Mouse (Mus musculus) limb, embryonic 10.5 days (tissue): ENCODE measurements around the gene Mtor. TPM values are rescaled to one million over a fixed set of nuclear protein-coding genes. Genes with fewer than 3 reads are reported as not detected.
A peak's percentile ranks its signal among the peaks of the same experiment; 100 is the strongest.

Experiments
- DNase-seq: peaks from one replicate; pipeline ENCODE4 v3.0.0-alpha.2; 2017; ENCODE audit warnings: low spot score
- H3K27ac ChIP-seq: fragments of 300-500 bp; sonication (generic); 2 replicates; pipeline ENCODE4 v1.5.1; 2016; ENCODE audit warnings: mild to moderate bottlenecking
- H3K27me3 ChIP-seq: fragments of 300-500 bp; sonication (generic); 2 replicates; pipeline ENCODE4 v1.6.1; 2016; ENCODE audit warnings: low read depth, mild to moderate bottlenecking; ENCODE audit not compliant: poor library complexity, severe bottlenecking
- H3K36me3 ChIP-seq: fragments of 300-500 bp; sonication (generic); 2 replicates; pipeline ENCODE4 v1.6.1; 2016; ENCODE audit warnings: mild to moderate bottlenecking, moderate library complexity
- H3K4me1 ChIP-seq: fragments of 300-500 bp; sonication (generic); 2 replicates; pipeline ENCODE4 v1.6.1; 2016
- H3K4me3 ChIP-seq: fragments of 300-500 bp; sonication (generic); 2 replicates; pipeline ENCODE4 v1.5.1; 2016; ENCODE audit warnings: mild to moderate bottlenecking, moderate library complexity
- H3K9me3 ChIP-seq: fragments of 300-500 bp; sonication (generic); replicated peaks from 2 replicates; pipeline ENCODE4 v1.6.1; 2016; ENCODE audit warnings: mild to moderate bottlenecking
- WGBS: fragments of 180-500 bp; shearing (Covaris S2); methylation state at CpG from one replicate; pipeline ENCODE4 v1.1.7; 2016; 5-methylcytosine and 5-hydroxymethylcytosine counted together
- polyA plus RNA-seq: library from polyadenylated mRNA; unstranded; fragments of >200 nt; fragmentation: Nextera tagmentation; extraction: Ambion mirVana; gene quantifications from 2 replicates; pipeline ENCODE4 v1.2.1, GENCODE M21; 2016

Mtor gene
- polyA plus RNA-seq, 1 experiment from 2014 or later: 22.3 TPM

- H3K4me3 ChIP-seq: no peak overlapping the region
- DNase-seq: no peak
- H3K27ac ChIP-seq: no peak overlapping the region
- H3K4me1 ChIP-seq: no peaks in the 10 kb centered on the region; the same call in 1 of the 2 replicates
- H3K36me3 ChIP-seq: peaks cover 37% of the 10 kb centered on the region
- H3K27me3 ChIP-seq: no peaks in the 10 kb centered on the region
- no peaks in the 10 kb centered on the region; the same call in 1 of the 2 replicates for H3K9me3 ChIP-seq
- WGBS: 86% methylated on average over 4 of the region's 4 CpGs
Observed at GRCm38 (mm10) chr4:148601871-148602270, 153.5 kb downstream of the Mtor start.

GRCm38 (mm10) chr4:148602357-148603120 lies 154.1 kb downstream of the Mtor start, which contains the start of gene Masp2:
Masp2 (plus strand) TSS chr4:148602554.
- 95% methylated on average over 14 of the region's 14 CpGs for WGBS
- Histone ChIP-seq H3K4me3 (no peak within 1 kb of the TSS), H3K4me1 (no peaks in the 10 kb centered on the region; the same call in 1 of the 2 replicates), H3K27me3 (no peaks in the 10 kb centered on the region), H3K27ac (no peak within 1 kb of the TSS), H3K36me3 (peaks cover 35% of the 10 kb centered on the region), H3K9me3 (no peaks in the 10 kb centered on the region; the same call in 1 of the 2 replicates)
- DNase-seq: no peak

DNA sequence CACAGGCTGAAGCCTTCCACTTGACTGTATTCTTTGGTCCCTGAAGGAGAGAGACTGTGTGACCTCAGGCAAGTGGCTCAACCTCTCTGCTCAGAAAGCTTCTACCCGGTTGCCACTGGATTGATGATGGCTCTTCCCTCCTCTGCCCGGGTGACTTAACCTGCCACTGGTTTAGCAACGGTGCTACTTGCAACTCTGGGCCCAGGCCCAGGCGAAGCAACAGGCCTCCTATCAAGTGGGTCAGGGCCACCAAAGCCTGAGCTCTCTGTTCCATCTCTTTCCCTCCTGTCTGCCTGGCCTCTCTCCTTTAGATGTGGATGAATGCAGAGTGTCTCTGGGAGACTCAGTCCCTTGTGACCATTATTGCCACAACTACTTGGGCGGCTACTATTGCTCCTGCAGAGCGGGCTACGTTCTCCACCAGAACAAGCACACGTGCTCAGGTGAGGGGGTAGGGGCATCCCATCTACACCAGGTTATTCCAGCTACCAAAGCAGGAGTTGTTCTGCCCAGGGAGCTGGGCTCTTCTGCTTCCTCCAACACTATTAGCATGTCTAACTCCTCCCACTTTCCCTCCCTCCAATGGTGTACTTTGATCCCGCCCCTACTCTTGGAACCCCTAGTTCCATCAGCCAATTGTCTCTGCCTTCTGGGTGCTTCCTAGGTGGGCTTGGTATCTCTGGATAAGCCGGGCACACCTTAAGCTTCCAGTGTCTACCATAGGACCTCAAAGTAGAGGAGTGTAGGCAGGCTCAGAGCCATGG lies 155.1 kb downstream of the Mtor start:
- H3K27me3 ChIP-seq: no peaks in the 10 kb centered on the region
- H3K9me3 ChIP-seq: no peaks in the 10 kb centered on the region; the same call in 1 of the 2 replicates
- H3K27ac ChIP-seq: no peak overlapping the region
- no peaks in the 10 kb centered on the region; the same call in 1 of the 2 replicates for H3K4me1 ChIP-seq
- no peak overlapping the region for H3K4me3 ChIP-seq
- peaks cover 31% of the 10 kb centered on the region for H3K36me3 ChIP-seq
- no peak for DNase-seq
- WGBS: 69% methylated on average over 10 of the region's 10 CpGs

DNA sequence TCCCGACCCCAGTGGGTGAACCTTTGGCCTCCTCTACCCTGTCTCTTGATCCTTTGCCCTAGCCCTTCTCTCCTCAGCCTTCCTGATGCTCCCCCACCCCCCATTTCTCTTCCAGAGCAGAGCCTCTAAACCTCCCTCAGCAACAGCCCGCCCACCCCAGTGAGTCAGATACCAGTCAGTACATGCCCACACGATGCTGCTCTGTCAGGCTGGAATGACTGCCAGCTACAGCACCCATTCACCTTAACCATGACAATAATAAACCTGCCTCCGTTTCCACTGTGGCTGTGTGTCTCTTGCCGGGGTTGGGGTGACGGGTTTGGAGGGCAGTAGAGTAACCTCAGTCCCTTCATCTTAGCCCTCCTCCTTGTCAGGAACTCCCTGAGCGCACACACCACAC lies 155.7 kb downstream of the Mtor start:
- Histone ChIP-seq H3K36me3 (peaks cover 28% of the 10 kb centered on the region), H3K27me3 (no peaks in the 10 kb centered on the region), H3K9me3 (no peaks in the 10 kb centered on the region), H3K4me1 (no peaks in the 10 kb centered on the region; the same call in 1 of the 2 replicates), H3K27ac (no peak overlapping the region), H3K4me3 (no peak overlapping the region)
- DNase-seq: peak; percentile 29
- 74% methylated on average over 7 of the region's 7 CpGs for WGBS

GRCm38 (mm10) chr4:148604541-148605165 lies 156.2 kb downstream of the Mtor start:
- Histone ChIP-seq H3K36me3 (peaks cover 28% of the 10 kb centered on the region), H3K4me3 (no peak overlapping the region), H3K9me3 (no peaks in the 10 kb centered on the region), H3K27ac (no peak overlapping the region), H3K27me3 (no peaks in the 10 kb centered on the region), H3K4me1 (no peaks in the 10 kb centered on the region; the same call in 1 of the 2 replicates)
- peak; percentile 77 for DNase-seq
- 90% methylated on average over 3 of the region's 3 CpGs for WGBS

Other genes with a start within 250 kb of the Mtor start
- gene Disp3, start 160.6 kb upstream of the Mtor start, polyA plus RNA-seq: 0.33 and 0.60 TPM in 2 replicates
- gene Ubiad1, start 3.8 kb upstream of the Mtor start, polyA plus RNA-seq: 25.9 and 26.4 TPM in 2 replicates
- 0.23 and 0.56 TPM in 2 replicates for gene Angptl7, start 51.8 kb downstream of the Mtor start, polyA plus RNA-seq
- gene Exosc10, start 109.8 kb downstream of the Mtor start, polyA plus RNA-seq: 108 and 115 TPM in 2 replicates
- 249 and 363 TPM in 2 replicates for gene Srm, start 142.9 kb downstream of the Mtor start, polyA plus RNA-seq
- gene Masp2, start 153.9 kb downstream of the Mtor start, polyA plus RNA-seq: 0.33 and 0.51 TPM in 2 replicates
- 446 and 455 TPM in 2 replicates for gene Tardbp, start 178.4 kb downstream of the Mtor start, polyA plus RNA-seq
- not detected in 2 replicates for gene Gm572, start 194.7 kb downstream of the Mtor start, polyA plus RNA-seq